Mouse (Mus musculus) G1E (cell line): Measurements from ENCODE around the gene Dnttip1.

Experiments
- CTCF ChIP-seq: IDR thresholded peaks from 2 replicates; pipeline ENCODE4 v1.5.1; 2012; ENCODE audit warnings: low read depth, low read length, inconsistent platforms, mixed read lengths
- GATA1 ChIP-seq: IDR thresholded peaks from 2 replicates; pipeline ENCODE4 v1.6.1; 2012; ENCODE audit warnings: borderline replicate concordance, low read length, inconsistent platforms, mixed read lengths
- GATA2 ChIP-seq: IDR thresholded peaks from 2 replicates; pipeline ENCODE4 v1.6.1; 2012; ENCODE audit warnings: low read depth, low read length, inconsistent platforms, borderline replicate concordance

DNA sequence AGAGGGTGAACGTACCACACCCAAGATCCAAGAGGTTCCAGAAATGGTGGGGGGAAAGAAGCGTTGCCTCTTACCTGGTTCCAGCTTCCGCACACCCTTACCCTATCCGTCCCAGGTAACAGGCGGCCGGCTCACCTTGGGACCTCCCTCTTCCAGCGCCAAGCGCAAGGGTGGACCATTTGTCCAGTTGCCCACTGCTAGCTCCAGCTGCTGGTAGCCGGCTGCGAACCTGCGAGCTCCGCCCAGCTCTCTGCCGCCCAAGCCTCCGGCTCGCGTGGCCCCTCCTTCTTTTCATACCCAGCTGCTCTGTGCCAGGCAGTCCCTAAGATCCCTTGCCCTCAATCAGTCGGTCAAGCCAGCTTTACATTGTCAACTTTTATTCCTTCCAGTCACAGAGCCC is 31.0 kb downstream of the Dnttip1 start:
- no peak for TF ChIP-seq CTCF
- no peak for TF ChIP-seq GATA1
- no peak for TF ChIP-seq GATA2
